Mouse (Mus musculus) lung, postnatal 0 days (tissue): ENCODE measurements around the gene Sirt2. TPM values are rescaled to one million over a fixed set of nuclear protein-coding genes. Genes with fewer than 3 reads are reported as not detected.

ENCODE experiments used
- ATAC-seq: fragments of 200-750 bp; cut with Nextera tagmentation; 2 replicates; pipeline ENCODE4 v1.8.0; 2017; ENCODE audit warnings: moderate library complexity
- DNase-seq: peaks from one replicate; pipeline ENCODE4 v3.0.0-alpha.2; 2016; ENCODE audit warnings: low spot score
- H3K27ac ChIP-seq: fragments of 300-500 bp; sonication (generic); 2 replicates; pipeline ENCODE4 v1.5.1; 2014; ENCODE audit warnings: antibody characterized with exemption, mild to moderate bottlenecking, low read length, mixed read lengths
- H3K27me3 ChIP-seq: fragments of 300-500 bp; sonication (generic); replicated peaks from 2 replicates; pipeline ENCODE4 v1.6.1; 2014; ENCODE audit warnings: low read length, mixed read lengths; ENCODE audit not compliant: insufficient read depth
- H3K36me3 ChIP-seq: fragments of 300-500 bp; sonication (generic); 2 replicates; pipeline ENCODE4 v1.6.1; 2014; ENCODE audit warnings: low read length, mixed read lengths; ENCODE audit not compliant: insufficient read depth
- H3K4me1 ChIP-seq: fragments of 300-500 bp; sonication (generic); 2 replicates; pipeline ENCODE4 v1.6.1; 2014; ENCODE audit warnings: antibody characterized with exemption, low read depth, low read length, mixed read lengths; ENCODE audit not compliant: insufficient read depth
- H3K4me2 ChIP-seq: fragments of 300-500 bp; sonication (generic); replicated peaks from 2 replicates; pipeline ENCODE4 v1.6.1; 2014; ENCODE audit warnings: low read depth, mild to moderate bottlenecking, low read length, moderate library complexity, mixed read lengths
- H3K4me3 ChIP-seq: fragments of 300-500 bp; sonication (generic); 2 replicates; pipeline ENCODE4 v1.5.1; 2014; ENCODE audit warnings: low read depth, low read length
- H3K9ac ChIP-seq: fragments of 300-500 bp; sonication (generic); replicated peaks from 2 replicates; pipeline ENCODE4 v1.6.1; 2014; ENCODE audit warnings: low read depth, mild to moderate bottlenecking
- H3K9me3 ChIP-seq: fragments of 300-500 bp; sonication (generic); 2 replicates; pipeline ENCODE4 v1.6.1; 2016; ENCODE audit warnings: low read length, mixed read lengths
- CTCF ChIP-seq: IDR thresholded peaks from 2 replicates; pipeline ENCODE4 v1.5.1; 2016; ENCODE audit warnings: antibody characterized with exemption, mild to moderate bottlenecking
- EP300 ChIP-seq: IDR thresholded peaks from 2 replicates; pipeline ENCODE4 v1.6.1; 2016; ENCODE audit warnings: antibody characterized with exemption, mild to moderate bottlenecking, control low read depth
- WGBS: fragments of 180-500 bp; shearing (Covaris S2); extraction: QIAGEN DNeasy Blood & Tissue Kit; methylation state at CpG from one replicate; pipeline ENCODE4 v1.1.7; 2014; 5-methylcytosine and 5-hydroxymethylcytosine counted together
- polyA plus RNA-seq: library from polyadenylated mRNA; unstranded; fragments of >200 nt; fragmentation: Nextera tagmentation; extraction: Ambion mirVana; gene quantifications from 2 replicates; pipeline ENCODE4 v1.2.1, GENCODE M21; 2015

Sirt2 gene
- polyA plus RNA-seq, 1 experiment from 2014 or later = 55.4 TPM

DNA sequence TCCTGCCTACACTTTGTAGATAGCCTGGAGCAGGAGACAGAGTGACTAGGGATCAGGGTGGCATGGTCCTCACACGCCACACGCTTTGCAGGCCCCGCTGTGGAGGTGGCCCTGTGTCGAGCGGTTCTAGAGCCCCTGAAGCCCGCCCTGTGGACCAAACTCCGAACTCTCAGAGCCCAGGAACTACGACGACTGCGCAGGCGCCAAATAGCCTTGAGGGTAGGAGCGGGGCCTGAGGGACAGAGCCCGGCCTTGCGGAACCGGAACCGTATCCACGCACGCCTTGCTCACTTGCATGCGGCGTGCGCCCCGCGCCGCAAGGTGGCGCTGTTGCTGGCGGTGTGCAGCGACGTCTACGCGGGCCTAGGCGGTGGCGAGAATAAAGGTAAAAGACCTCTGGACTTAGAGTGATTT, 30.0 kb downstream of the Sirt2 start:
- H3K27ac ChIP-seq = peak overlapping the region; percentile 85
- H3K36me3 ChIP-seq = no peaks in the 10 kb centered on the region
- peak; percentile 88 for ATAC-seq
- TF ChIP-seq CTCF (peak; percentile 100), EP300 (no peak)
- peak; percentile 93 for DNase-seq
- H3K4me3 ChIP-seq = peak overlapping the region; percentile 22
- H3K4me2 ChIP-seq = peak overlapping the region; percentile 54
- H3K27me3 ChIP-seq = no peaks in the 10 kb centered on the region
- peak overlapping the region; percentile 44 for H3K9ac ChIP-seq
- WGBS = 13% methylated on average over 31 of the region's 32 CpGs
- H3K4me1 ChIP-seq = peaks cover 4% of the 10 kb centered on the region
- H3K9me3 ChIP-seq = no peaks in the 10 kb centered on the region

DNA sequence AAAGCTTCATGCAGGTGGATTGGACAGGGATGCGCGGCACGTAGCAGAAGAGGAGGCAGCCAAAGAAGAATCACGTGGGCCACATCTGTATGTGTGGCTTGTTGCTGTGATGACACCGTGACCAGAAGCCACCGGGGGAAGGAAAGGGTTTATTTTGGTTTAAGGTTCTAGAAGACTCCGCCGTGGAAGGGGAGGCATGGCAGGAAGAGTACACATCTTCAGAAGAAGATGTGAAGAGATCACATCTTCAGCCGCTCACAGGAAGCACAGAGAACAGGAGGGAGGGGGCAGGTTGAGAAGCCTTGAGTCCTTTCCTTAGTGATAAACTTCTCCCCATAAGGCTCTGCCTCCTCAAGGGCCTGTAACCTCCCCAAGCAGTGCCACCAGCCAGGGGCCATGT, 33.5 kb downstream of the Sirt2 start:
- H3K27ac ChIP-seq = no peak overlapping the region
- peaks cover 30% of the 10 kb centered on the region for H3K4me1 ChIP-seq
- H3K4me2 ChIP-seq = no peak overlapping the region
- H3K9ac ChIP-seq = no peak overlapping the region
- ATAC-seq (no peak), DNase-seq (no peak)
- H3K4me3 ChIP-seq = no peak overlapping the region
- no peaks in the 10 kb centered on the region for H3K36me3 ChIP-seq
- no peaks in the 10 kb centered on the region for H3K27me3 ChIP-seq
- TF ChIP-seq CTCF (no peak), EP300 (no peak)
- 88% methylated on average over 9 of the region's 9 CpGs for WGBS
- H3K9me3 ChIP-seq = no peaks in the 10 kb centered on the region

DNA sequence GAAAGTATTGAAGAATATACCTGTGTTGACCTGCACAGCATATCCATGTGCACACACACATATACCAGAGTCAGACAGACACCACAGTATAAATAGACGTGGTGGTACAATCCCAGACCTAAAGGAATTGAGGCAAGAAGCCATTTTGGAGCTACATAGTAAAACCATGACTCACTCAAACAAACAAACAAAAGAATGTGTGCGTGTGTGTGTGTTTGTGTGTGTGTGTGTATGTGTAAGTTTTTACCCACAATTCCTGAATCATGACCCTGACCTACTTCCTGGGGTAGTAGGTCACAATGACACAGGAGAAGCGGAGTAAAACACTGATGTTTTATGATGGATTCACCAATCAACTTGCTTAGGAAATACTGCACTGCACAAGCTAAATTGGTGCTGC, 34.9 kb downstream of the Sirt2 start:
- peaks cover 30% of the 10 kb centered on the region for H3K4me1 ChIP-seq
- no peaks in the 10 kb centered on the region for H3K9me3 ChIP-seq
- no peak overlapping the region for H3K4me3 ChIP-seq
- no peaks in the 10 kb centered on the region for H3K36me3 ChIP-seq
- H3K27ac ChIP-seq = peak overlapping the region; percentile 94
- DNase-seq (peak; percentile 85), ATAC-seq (no peak)
- TF ChIP-seq CTCF (no peak), EP300 (peak; percentile 74)
- 0 out of 2 replicates have a peak overlapping the region, but pooled peaks have one; percentile 17 for H3K9ac ChIP-seq
- no peak overlapping the region for H3K4me2 ChIP-seq
- H3K27me3 ChIP-seq = no peaks in the 10 kb centered on the region
- WGBS = 35% methylated on average over 3 of the region's 3 CpGs

DNA sequence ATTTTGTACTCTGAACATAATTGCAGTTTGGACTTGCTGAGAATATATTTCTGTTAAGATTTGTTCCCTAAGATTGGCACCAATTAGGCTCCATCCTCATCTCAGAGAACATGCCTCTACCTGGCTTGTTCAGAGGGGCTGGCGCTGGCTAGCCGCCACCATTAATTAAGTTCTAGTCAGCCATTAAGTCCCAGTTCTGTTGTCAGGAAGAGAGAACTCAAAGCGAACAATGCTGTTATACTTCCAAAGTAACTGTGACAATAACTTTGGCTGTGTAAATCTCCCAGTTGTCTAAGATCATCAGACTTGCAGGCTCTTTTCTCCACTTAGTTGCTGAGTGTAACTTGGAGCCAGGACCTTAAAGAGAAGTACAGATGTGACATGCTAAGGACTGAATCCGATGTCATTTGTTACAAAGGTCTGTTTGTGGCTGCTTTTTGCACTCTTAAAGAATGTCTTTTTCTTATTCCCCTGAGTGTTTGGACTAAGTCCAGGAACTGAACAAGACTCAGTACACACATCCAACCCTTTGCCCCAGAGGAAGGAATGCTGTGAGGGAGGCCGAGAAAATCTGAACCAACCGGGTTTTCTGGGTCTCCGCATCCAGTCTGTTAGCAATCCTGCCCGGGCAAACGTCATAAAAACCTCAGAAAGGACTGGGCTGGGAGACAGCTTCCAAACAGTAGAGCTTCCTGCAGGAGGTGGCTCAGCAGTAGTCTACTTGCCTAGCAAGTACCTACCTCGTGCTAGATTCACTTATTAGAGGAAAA, 35.6 kb downstream of the Sirt2 start:
- H3K4me3 ChIP-seq = no peak overlapping the region

DNA sequence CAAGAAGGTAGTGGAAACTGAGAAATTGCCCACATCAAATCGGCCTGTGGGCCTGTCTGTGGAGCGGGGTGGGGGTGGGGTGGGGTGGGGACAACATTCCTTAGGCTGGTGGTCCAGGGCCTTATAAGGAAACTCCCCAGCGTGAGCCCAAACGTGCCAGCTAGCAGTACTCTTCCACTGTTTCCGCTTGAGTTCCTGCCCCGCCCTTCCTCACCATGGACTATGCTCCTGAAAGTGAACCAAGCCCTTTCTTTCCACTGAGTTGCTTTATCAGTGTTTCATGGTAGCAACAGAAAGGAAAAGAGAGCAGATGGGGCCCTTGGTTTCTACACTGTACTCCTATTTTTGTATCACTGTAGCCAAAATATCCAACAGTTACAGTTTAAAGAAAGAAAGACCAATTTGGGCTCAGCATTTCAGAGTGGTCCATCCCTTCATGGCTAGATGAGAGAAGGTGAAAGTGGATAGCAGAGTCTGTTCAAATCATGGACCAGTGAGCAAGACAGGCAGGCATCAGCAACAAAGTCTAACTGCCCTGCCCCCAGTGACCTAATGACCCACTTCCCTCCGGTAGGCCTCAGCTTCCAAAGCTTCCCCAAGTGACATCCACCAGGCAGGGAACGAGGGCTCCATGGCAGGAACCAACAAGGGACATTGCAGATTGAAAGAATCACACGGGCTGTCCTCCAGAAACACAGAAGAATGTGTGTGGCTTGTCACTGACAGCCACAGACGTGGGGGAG, 36.5 kb downstream of the Sirt2 start:
- H3K27ac ChIP-seq = peak overlapping the region; percentile 94
- H3K9me3 ChIP-seq = no peaks in the 10 kb centered on the region
- peak overlapping the region; percentile 38; the same call in 1 of the 2 replicates for H3K4me2 ChIP-seq
- H3K36me3 ChIP-seq = no peaks in the 10 kb centered on the region
- DNase-seq (peak; percentile 91), ATAC-seq (peak; percentile 74)
- peaks cover 31% of the 10 kb centered on the region for H3K4me1 ChIP-seq
- WGBS = 4% methylated on average over 10 of the region's 10 CpGs
- H3K9ac ChIP-seq = no peak overlapping the region
- no peak overlapping the region for H3K4me3 ChIP-seq
- no peak for TF ChIP-seq CTCF
- peak; percentile 79 for TF ChIP-seq EP300
- no peaks in the 10 kb centered on the region for H3K27me3 ChIP-seq

More for the DNA sequence above, 35.6 kb downstream of the Sirt2 start:
- Histone ChIP-seq H3K9ac (0 out of 2 replicates have a peak overlapping the region, but pooled peaks have one; percentile 17), H3K4me1 (peaks cover 26% of the 10 kb centered on the region), H3K27me3 (no peaks in the 10 kb centered on the region), H3K36me3 (no peaks in the 10 kb centered on the region), H3K9me3 (no peaks in the 10 kb centered on the region), H3K27ac (peak overlapping the region; percentile 94), H3K4me2 (peak overlapping the region; percentile 38)
- DNase-seq (peak; percentile 94), ATAC-seq (peak; percentile 87)
- 10% methylated on average over 10 of the region's 10 CpGs for WGBS
- peak; percentile 83 for TF ChIP-seq EP300
- peak; percentile 55 for TF ChIP-seq CTCF

DNA sequence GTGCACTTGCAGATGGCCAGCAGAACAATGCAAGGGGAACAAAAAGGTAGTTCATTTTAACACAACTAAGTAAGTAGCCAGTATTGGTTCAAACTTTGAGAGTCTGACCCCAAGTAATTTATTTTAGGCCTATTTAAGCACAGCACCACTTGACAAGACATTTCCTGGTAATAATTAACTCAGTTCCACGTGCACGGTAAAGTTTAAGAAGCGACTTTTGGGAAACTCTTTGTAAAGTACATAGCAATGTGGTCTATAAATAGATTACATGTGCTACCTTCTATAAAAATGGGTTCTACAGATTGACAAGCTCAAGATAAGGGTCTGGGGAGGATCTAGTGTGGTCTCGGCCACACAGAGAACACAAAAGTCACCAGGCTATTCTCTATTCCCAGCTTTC, 37.2 kb downstream of the Sirt2 start:
- TF ChIP-seq EP300 (no peak), CTCF (no peak)
- Histone ChIP-seq H3K27ac (peak overlapping the region; percentile 94), H3K36me3 (no peaks in the 10 kb centered on the region), H3K27me3 (no peaks in the 10 kb centered on the region), H3K4me1 (peaks cover 34% of the 10 kb centered on the region), H3K4me3 (no peak overlapping the region), H3K9ac (no peak overlapping the region), H3K9me3 (no peaks in the 10 kb centered on the region), H3K4me2 (no peak overlapping the region)
- ATAC-seq = no peak
- WGBS = 27% methylated on average over 4 of the region's 4 CpGs
- DNase-seq = peak; percentile 54
